Comparison of ENCODE assay signal across 20 mouse cellular contexts in the genomic region with DNA sequence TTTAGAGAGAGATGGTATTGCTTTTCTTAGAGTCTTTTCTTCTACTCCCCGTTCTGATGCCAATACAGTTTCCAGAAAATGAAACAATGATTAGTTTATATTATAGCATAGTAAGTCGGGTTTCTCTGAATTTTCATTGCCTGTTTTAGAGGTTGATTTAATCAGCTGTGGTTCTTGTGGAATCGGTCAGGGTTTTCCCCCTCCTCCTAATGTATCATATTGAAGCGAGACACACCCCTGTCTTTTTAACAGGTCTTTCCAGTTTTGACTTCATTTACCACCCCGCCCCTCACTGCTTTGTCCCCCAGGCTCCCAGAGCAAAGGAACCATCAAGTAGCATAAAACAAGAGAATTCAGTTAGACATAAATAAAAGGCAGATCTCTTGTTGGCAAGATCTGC.
DNase-seq lines count a peak whose midpoint lies in the region; ATAC-seq and TF ChIP-seq lines count a peak whose summit lies in the region.
"Had no signal": no experiment of that assay in that cellular context is flagged by ENCODE, and none has a peak within 500 bp of the region (broad histone marks: within the 10 kb centered on the region; RNA-seq: fewer than 3 reads in every experiment).

No protein-coding gene starts in this region.

- no peaks in the 10 kb centered on the region for H3K27me3 ChIP-seq in stomach, embryonic 14.5 days (ENCODE audit: control insufficient read depth, insufficient read depth, low read length)
- no peaks in the 10 kb centered on the region for H3K27me3 ChIP-seq in stomach, postnatal 0 days (ENCODE audit: control insufficient read depth, insufficient read depth, low read length)
- H3K27me3 ChIP-seq in embryonic facial prominence, embryonic 14.5 days (replicated peaks; ENCODE audit: control insufficient read depth, insufficient read depth, low read length), result no peaks in the 10 kb centered on the region
- H3K27me3 ChIP-seq in limb, embryonic 10.5 days (ENCODE audit: low read depth, poor library complexity, severe bottlenecking), result no peaks in the 10 kb centered on the region
- H3K27me3 ChIP-seq: embryonic facial prominence, embryonic 12.5 days; liver, embryonic 13.5 days had no signal

- H3K4me2 ChIP-seq in stomach, embryonic 14.5 days (replicated peaks; ENCODE audit: low read depth, low read length), result no peak overlapping the region
- no peak overlapping the region for H3K4me2 ChIP-seq in stomach, postnatal 0 days (replicated peaks; ENCODE audit: low read depth)
- H3K4me2 ChIP-seq in embryonic facial prominence, embryonic 14.5 days (ENCODE audit: low read depth, low read length), result no peak overlapping the region
- H3K4me2 ChIP-seq: embryonic facial prominence, embryonic 12.5 days; hindbrain, embryonic 15.5 days; limb, embryonic 12.5 days; liver, embryonic 13.5 days; lung, embryonic 14.5 days; midbrain, embryonic 11.5 days had no signal

- H3K36me3 ChIP-seq in stomach, embryonic 14.5 days (ENCODE audit: control insufficient read depth, insufficient read depth, low read length), result no peaks in the 10 kb centered on the region
- no peaks in the 10 kb centered on the region for H3K36me3 ChIP-seq in stomach, postnatal 0 days (ENCODE audit: control insufficient read depth, insufficient read depth, low read length)
- no peaks in the 10 kb centered on the region for H3K36me3 ChIP-seq in embryonic facial prominence, embryonic 14.5 days (ENCODE audit: control insufficient read depth, insufficient read depth, low read length)
- no peaks in the 10 kb centered on the region for H3K36me3 ChIP-seq in limb, embryonic 10.5 days
- H3K36me3 ChIP-seq: embryonic facial prominence, embryonic 12.5 days; hindbrain, embryonic 15.5 days; limb, embryonic 12.5 days; liver, embryonic 13.5 days had no signal

- no peak for ATAC-seq in stomach, embryonic 14.5 days (ENCODE audit: insufficient number of reproducible peaks, insufficient read depth, low FRiP score, low read depth)
- no peak for ATAC-seq in stomach, postnatal 0 days (ENCODE audit: low FRiP score, low TSS enrichment)
- ATAC-seq in embryonic facial prominence, embryonic 14.5 days (ENCODE audit: low read depth), result no peak

- H3K9ac ChIP-seq in stomach, embryonic 14.5 days (replicated peaks; ENCODE audit: low read depth, low read length), result no peak overlapping the region
- no peak overlapping the region for H3K9ac ChIP-seq in stomach, postnatal 0 days (ENCODE audit: low read length)
- no peak overlapping the region for H3K9ac ChIP-seq in embryonic facial prominence, embryonic 14.5 days (ENCODE audit: low read depth, low read length)
- H3K9ac ChIP-seq: embryonic facial prominence, embryonic 12.5 days; hindbrain, embryonic 15.5 days; limb, embryonic 12.5 days; liver, embryonic 13.5 days; lung, embryonic 14.5 days had no signal

- TF ChIP-seq CTCF in stomach, postnatal 0 days (IDR thresholded peaks at IDR 0.05; ENCODE audit: low read depth), result no peak

- DNase-seq in stomach, postnatal 0 days (ENCODE audit: low spot score), result no peak
- DNase-seq in embryonic facial prominence, embryonic 14.5 days (ENCODE audit: low spot score), result peak; percentile 64
- no peak for DNase-seq in limb, embryonic 10.5 days (ENCODE audit: low spot score)
- no peak for DNase-seq in adrenal gland, adult 8-10 months
- DNase-seq in urinary bladder, adult 2 months (ENCODE audit: low spot score), result no peak
- no peak for DNase-seq in adrenal gland, postnatal 4 days (ENCODE audit: low spot score in 2 of 2)
- DNase-seq: cerebellum, adult 9-10 months; heart, postnatal 4 days; kidney, adult 8-10 months; kidney, postnatal 25 days; layer of hippocampus, adult 9-11 months; liver, embryonic 13.5 days; thymus, postnatal 4 days had no signal

- H3K27ac ChIP-seq in stomach, embryonic 14.5 days (ENCODE audit: low read length), result peak overlapping the region; percentile 40; the same call in 1 of the 2 replicates
- no peak overlapping the region for H3K27ac ChIP-seq in stomach, postnatal 0 days (replicated peaks)
- 0 out of 2 replicates have a peak overlapping the region, but pooled peaks have one; percentile 15 for H3K27ac ChIP-seq in embryonic facial prominence, embryonic 14.5 days (replicated peaks; ENCODE audit: low read depth, low read length)
- H3K27ac ChIP-seq in limb, embryonic 10.5 days, result 0 out of 2 replicates have a peak overlapping the region, but pooled peaks have one; percentile 19
- H3K27ac ChIP-seq: embryonic facial prominence, embryonic 12.5 days; hindbrain, embryonic 15.5 days; limb, embryonic 12.5 days; liver, embryonic 13.5 days; macrophage had no signal

- no peaks in the 10 kb centered on the region for H3K9me3 ChIP-seq in stomach, embryonic 14.5 days (ENCODE audit: control insufficient read depth, low read depth, low read length)
- no peaks in the 10 kb centered on the region for H3K9me3 ChIP-seq in stomach, postnatal 0 days (ENCODE audit: control insufficient read depth, low read length)
- H3K9me3 ChIP-seq in embryonic facial prominence, embryonic 14.5 days (ENCODE audit: control insufficient read depth, low read length), result no peaks in the 10 kb centered on the region
- no peaks in the 10 kb centered on the region for H3K9me3 ChIP-seq in limb, embryonic 10.5 days (replicated peaks)
- H3K9me3 ChIP-seq: embryonic facial prominence, embryonic 12.5 days; hindbrain, embryonic 15.5 days; limb, embryonic 12.5 days; liver, embryonic 13.5 days had no signal

- H3K4me1 ChIP-seq in stomach, embryonic 14.5 days (ENCODE audit: control insufficient read depth, insufficient read depth, low read length), result peaks cover 9% of the 10 kb centered on the region; the same call in 1 of the 2 replicates
- H3K4me1 ChIP-seq in stomach, postnatal 0 days (replicated peaks; ENCODE audit: control insufficient read depth, insufficient read depth), result no peaks in the 10 kb centered on the region
- H3K4me1 ChIP-seq in embryonic facial prominence, embryonic 14.5 days (ENCODE audit: control insufficient read depth, insufficient read depth, low read length), result peaks cover 4% of the 10 kb centered on the region; the same call in 1 of the 2 replicates
- H3K4me1 ChIP-seq in limb, embryonic 10.5 days, result peaks cover 37% of the 10 kb centered on the region
- H3K4me1 ChIP-seq: hindbrain, embryonic 15.5 days; liver, embryonic 13.5 days had no signal

- no peak for TF ChIP-seq EP300 in stomach, postnatal 0 days (optimal IDR thresholded peaks at IDR 0.05)

- no peak overlapping the region for H3K4me3 ChIP-seq in stomach, embryonic 14.5 days (ENCODE audit: low read depth, low read length)
- no peak overlapping the region for H3K4me3 ChIP-seq in stomach, postnatal 0 days (ENCODE audit: low read depth, low read length)
- H3K4me3 ChIP-seq in embryonic facial prominence, embryonic 14.5 days (ENCODE audit: low read depth, low read length), result no peak overlapping the region
- H3K4me3 ChIP-seq in limb, embryonic 10.5 days, result no peak overlapping the region
- H3K4me3 ChIP-seq: embryonic facial prominence, embryonic 12.5 days; hindbrain, embryonic 15.5 days; limb, embryonic 12.5 days; liver, embryonic 13.5 days had no signal

- 39% methylated on average over 5 of the region's 5 CpGs for WGBS in stomach, embryonic 14.5 days
- WGBS in stomach, postnatal 0 days, result 24% methylated on average over 5 of the region's 5 CpGs
- 41% methylated on average over 5 of the region's 5 CpGs for WGBS in embryonic facial prominence, embryonic 14.5 days
- WGBS in limb, embryonic 10.5 days, result 72% methylated on average over 5 of the region's 5 CpGs
